Mouse (Mus musculus) gastrocnemius, adult 2 months (tissue): Measurements from ENCODE around the gene Mtfp1. TPM values are rescaled to one million over a fixed set of nuclear protein-coding genes. Genes with fewer than 3 reads are reported as not detected.
A peak's percentile ranks its signal among the peaks of the same experiment; 100 is the strongest.

Experiments used
- DNase-seq: peaks from one replicate; pipeline ENCODE4 v3.0.0; 2022
- H3K27ac ChIP-seq: fragments of 200-600 bp; 2 replicates; pipeline ENCODE4 v1.8.1; 2022; ENCODE audit warnings: mild to moderate bottlenecking
- H3K4me3 ChIP-seq: fragments of 200-600 bp; 2 replicates; pipeline ENCODE4 v1.8.1; 2022; ENCODE audit warnings: mild to moderate bottlenecking, moderate library complexity
- CTCF ChIP-seq: fragments of 200-600 bp; IDR thresholded peaks from 2 replicates; pipeline ENCODE4 v1.8.1; 2022; ENCODE audit warnings: antibody characterized with exemption, mild to moderate bottlenecking, moderate library complexity
- intact Hi-C: fragments of 180-260 bp; cut with DNase I; formaldehyde crosslinking; loops from one replicate; pipeline ENCODE4 v1.15.1; 2025
- microRNA-seq: library from miRNA; unstranded; fragments of <30 nt; microRNA quantifications from one replicate; pipeline ENCODE4 v1.2.0, GENCODE M21; 2021
- total RNA-seq, 2 experiments: library from RNA; stranded (reverse); gene quantifications; 2 replicates each; pipeline ENCODE4 v1.2.3; 2021

Mtfp1 gene
- total RNA-seq, 2 experiments from 2014 or later: 38.9 to 72.9 TPM

DNA sequence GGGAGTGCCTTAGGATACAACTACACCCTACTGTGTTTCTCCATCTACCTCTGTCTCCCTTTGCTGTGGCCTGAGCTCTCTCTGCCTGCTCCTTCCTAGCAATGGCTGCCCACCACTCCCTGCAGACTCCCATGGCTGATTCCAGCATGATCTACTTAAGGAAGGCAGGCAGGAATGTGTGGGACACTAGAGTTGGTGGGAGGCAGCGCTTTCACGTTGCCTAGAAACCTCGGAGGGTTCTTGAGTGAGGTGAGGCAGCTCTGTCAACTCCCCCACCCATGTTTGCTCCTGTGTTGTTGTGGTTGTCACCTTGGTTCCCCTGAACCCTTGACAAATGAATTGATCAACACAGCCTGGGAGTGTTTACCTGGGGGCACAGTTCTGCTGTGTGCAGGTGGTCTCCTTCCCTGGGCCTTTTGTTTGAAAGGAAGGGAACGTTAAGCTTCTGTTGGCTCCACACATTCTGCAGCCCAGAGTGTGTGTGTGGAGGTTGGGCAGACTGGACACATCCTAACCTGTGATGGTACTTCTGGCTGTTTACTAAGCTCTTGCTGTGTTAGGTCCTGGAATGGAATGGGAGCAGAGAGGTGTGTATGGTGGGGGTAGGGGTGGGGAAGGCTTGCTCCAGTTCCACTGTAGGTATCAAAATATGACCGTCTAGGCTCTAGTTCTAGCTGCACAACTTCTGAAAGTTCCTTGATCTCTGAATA lies 34.2 kb downstream of the Mtfp1 start:
- Histone ChIP-seq H3K27ac (no peak overlapping the region), H3K4me3 (no peak overlapping the region)
- intact Hi-C loops: no loop called here
- no peak for DNase-seq
- TF ChIP-seq CTCF: no peak

DNA sequence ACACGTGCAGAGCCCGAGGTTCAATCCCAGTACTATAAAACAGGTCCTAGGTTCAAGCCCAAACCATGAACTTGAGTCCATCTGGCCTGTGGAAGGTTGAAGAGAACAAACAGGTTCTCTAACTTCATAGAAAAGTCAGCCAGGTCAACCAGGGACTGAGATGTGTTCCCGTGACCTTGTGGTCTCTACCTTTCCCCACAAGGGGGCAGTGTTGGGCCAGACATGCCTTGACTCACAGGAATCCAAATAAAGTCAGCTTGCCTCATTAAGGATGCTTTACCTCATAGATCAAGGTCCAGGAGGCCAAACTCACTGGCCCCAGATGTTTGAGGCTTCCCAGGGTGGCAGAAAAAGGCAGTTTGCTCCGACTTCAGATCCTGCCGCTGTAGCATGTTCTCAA lies 41.7 kb downstream of the Mtfp1 start:
- Histone ChIP-seq H3K27ac (no peak overlapping the region), H3K4me3 (no peak overlapping the region)
- peak; percentile 67 for DNase-seq
- intact Hi-C loops: no loop called here
- TF ChIP-seq CTCF: peak; percentile 91

DNA sequence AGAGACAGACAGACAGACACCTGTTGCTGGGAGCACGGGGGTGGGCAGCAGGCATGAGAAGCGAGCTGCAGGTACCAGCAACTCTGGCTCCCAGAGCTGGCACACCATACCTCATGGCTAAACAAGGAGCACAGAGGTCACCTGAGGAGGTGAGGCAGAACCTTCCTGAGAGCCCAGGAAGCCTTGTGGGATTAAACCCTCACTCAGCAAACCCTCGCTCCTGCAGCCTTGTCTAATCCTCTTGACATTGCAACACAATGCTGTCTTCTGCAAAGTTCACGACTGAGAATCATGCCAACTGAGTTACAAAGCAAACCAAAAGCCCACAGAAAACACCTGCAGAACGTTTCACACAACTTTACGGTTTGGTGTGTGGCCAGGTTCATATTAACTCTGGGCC lies 46.8 kb downstream of the Mtfp1 start:
- intact Hi-C loops: no loop called here
- DNase-seq: no peak
- H3K27ac ChIP-seq: no peak overlapping the region

DNA sequence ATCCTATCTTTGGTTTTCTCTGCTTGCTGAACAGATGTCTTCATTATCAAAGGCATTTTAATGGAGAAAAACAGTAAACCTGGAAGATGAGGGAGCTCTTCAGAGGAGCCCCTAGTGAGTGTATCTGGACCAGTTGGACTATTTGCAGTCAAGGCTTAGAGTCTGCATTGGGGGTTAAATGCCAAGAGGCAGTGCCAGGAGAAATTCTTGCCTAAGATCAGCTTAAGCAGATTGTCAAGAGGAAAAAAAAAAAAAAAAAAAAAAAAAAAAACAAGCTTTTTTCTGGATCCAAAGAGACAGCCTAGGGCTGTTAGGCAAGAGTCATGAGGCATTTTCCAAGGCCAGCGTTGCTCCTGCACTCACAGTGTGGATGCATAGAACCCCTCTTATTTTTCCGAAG lies 47.5 kb downstream of the Mtfp1 start:
- intact Hi-C loops: no loop called here
- no peak for DNase-seq
- Histone ChIP-seq H3K4me3 (no peak overlapping the region), H3K27ac (no peak overlapping the region)
- no peak for TF ChIP-seq CTCF

More for the DNA sequence above, 46.8 kb downstream of the Mtfp1 start:
- no peak overlapping the region for H3K4me3 ChIP-seq
- no peak for TF ChIP-seq CTCF

DNA sequence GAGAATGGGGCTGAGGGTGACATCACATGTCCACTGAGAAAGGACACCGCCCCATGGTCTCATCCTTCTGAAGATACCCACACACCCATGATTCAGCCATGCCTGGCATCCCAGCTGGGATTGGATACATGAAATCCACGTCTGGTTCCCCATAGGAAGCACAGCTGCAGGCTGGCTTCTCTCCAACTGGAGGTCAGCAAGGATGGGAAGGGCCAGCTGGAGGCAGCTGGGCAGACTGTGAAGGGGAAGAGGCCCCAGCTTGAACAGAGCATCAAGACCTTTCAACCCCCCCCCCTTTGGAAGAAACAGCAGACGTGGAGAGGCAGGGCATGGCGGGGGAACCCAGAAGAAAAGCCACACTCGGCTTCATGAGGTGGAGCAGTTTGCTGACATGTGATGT lies 48.7 kb downstream of the Mtfp1 start:
- no peak for DNase-seq
- Histone ChIP-seq H3K4me3 (no peak overlapping the region), H3K27ac (no peak overlapping the region)
- intact Hi-C loops: no loop called here
- TF ChIP-seq CTCF: no peak

DNA sequence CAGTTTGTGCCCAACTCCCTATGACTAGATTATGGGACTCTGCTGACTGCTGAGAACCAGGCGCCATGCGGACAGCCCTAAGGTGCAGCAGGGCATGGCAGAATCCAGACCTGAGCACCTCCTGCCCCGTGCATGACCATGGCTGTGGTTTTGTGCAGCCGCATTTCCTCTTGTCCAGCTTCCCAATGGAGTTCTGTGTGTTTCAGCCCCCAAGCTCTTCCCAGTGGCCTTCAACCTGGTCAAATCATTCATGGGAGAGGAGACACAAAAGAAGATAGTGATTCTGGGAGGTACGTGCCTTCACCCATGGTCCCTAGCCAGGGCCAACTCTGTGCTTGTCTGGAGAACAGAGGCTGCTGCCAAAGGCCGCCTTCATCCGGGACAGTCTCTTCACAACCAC lies 52.2 kb downstream of the Mtfp1 start:
- Histone ChIP-seq H3K27ac (no peak overlapping the region), H3K4me3 (no peak overlapping the region)
- no peak for DNase-seq
- intact Hi-C loops: no loop called here
- TF ChIP-seq CTCF: no peak

Small RNAs within 50 kb of the gene (microRNA-seq; reads per million reads assigned to microRNA genes)
- gene Mir3060: not detected

Other genes with a start within 250 kb of the Mtfp1 start
- 1 to 10 TPM in 1 of 2 experiments, under 1 TPM in 1; 0.71 to 1.3 TPM for gene Osbp2, start 231.5 kb downstream of the Mtfp1 start, total RNA-seq
- under 1 TPM; 0.10 to 0.31 TPM for gene 4921536K21Rik, start 200.3 kb downstream of the Mtfp1 start, total RNA-seq
- 10 to 100 TPM in 1 of 2 experiments, 1 to 10 TPM in 1; 8.8 to 14.7 TPM for gene Dusp18, start 200.2 kb downstream of the Mtfp1 start, total RNA-seq
- gene Slc35e4, start 180.8 kb downstream of the Mtfp1 start, total RNA-seq: 10 to 100 TPM; 18.4 to 19.6 TPM
- 10 to 100 TPM; 11.9 to 18.2 TPM for gene Tcn2, start 163.3 kb downstream of the Mtfp1 start, total RNA-seq
- 10 to 100 TPM; 32.8 to 33.7 TPM for gene Pes1, start 131.5 kb downstream of the Mtfp1 start, total RNA-seq
- not detected for gene 4930556J24Rik, start 118.7 kb downstream of the Mtfp1 start, total RNA-seq
- gene Gal3st1, start 111.8 kb downstream of the Mtfp1 start, total RNA-seq: under 1 TPM in 1 of 2 experiments, not detected in 1; 0.20 TPM
- gene Sec14l4, start 64.0 kb downstream of the Mtfp1 start, total RNA-seq: not detected
- not detected for gene Sec14l3, start 30.6 kb downstream of the Mtfp1 start, total RNA-seq
- under 1 TPM; 0.22 to 0.36 TPM for gene Sec14l2, start 28.0 kb upstream of the Mtfp1 start, total RNA-seq
- gene Rnf215, start 39.8 kb upstream of the Mtfp1 start, total RNA-seq: 1 to 10 TPM; 4.6 to 6.3 TPM
- 1 to 10 TPM; 3.2 to 3.4 TPM for gene Ccdc157, start 64.8 kb upstream of the Mtfp1 start, total RNA-seq
- 10 to 100 TPM; 13.9 to 19.6 TPM for gene Sf3a1, start 64.9 kb upstream of the Mtfp1 start, total RNA-seq
- 1 to 10 TPM; 3.1 to 5.2 TPM for gene Tbc1d10a, start 91.3 kb upstream of the Mtfp1 start, total RNA-seq
- gene Castor1, start 122.8 kb upstream of the Mtfp1 start, total RNA-seq: 1 to 10 TPM; 2.0 to 2.6 TPM
- gene Osm, start 141.0 kb upstream of the Mtfp1 start, total RNA-seq: not detected
- gene Lif, start 162.1 kb upstream of the Mtfp1 start, total RNA-seq: under 1 TPM; 0.17 to 0.23 TPM